Mouse (Mus musculus): Measurements from ENCODE around the gene Foxp4.

The Foxp4 gene

GRCm38 (mm10) chr17:47889727-47890126, 34.7 kb downstream of the Foxp4 start:
- no peak for DNase-seq (ENCODE audit: low read depth, low spot score)

- DNase-seq (ENCODE audit: low read depth, low spot score) = no peak
Measured at GRCm38 (mm10) chr17:47889267-47889666, 35.2 kb downstream of the Foxp4 start.

GRCm38 (mm10) chr17:47888641-47889040, 35.8 kb downstream of the Foxp4 start:
- no peak for DNase-seq (ENCODE audit: low read depth, low spot score)

- no peak for DNase-seq (ENCODE audit: low read depth, low spot score)
Measured at GRCm38 (mm10) chr17:47888155-47888455, 36.3 kb downstream of the Foxp4 start.

GRCm38 (mm10) chr17:47887381-47888154, 36.9 kb downstream of the Foxp4 start:
- no peak for DNase-seq (ENCODE audit: low read depth, low spot score)

- no peak for DNase-seq (ENCODE audit: low read depth, low spot score)
Measured at GRCm38 (mm10) chr17:47883099-47883498, 41.3 kb downstream of the Foxp4 start.

GRCm38 (mm10) chr17:47881330-47881729, 43.1 kb downstream of the Foxp4 start:
- DNase-seq (ENCODE audit: low read depth, low spot score) = no peak

- DNase-seq (ENCODE audit: low read depth, low spot score) = no peak
Measured at GRCm38 (mm10) chr17:47879207-47879606, 45.2 kb downstream of the Foxp4 start.

- no peak for DNase-seq (ENCODE audit: low read depth, low spot score)
Measured at GRCm38 (mm10) chr17:47878378-47879089, 45.9 kb downstream of the Foxp4 start.

- no peak for DNase-seq (ENCODE audit: low read depth, low spot score)
Measured at GRCm38 (mm10) chr17:47877715-47878377, 46.6 kb downstream of the Foxp4 start.

GRCm38 (mm10) chr17:47876776-47877714, 47.4 kb downstream of the Foxp4 start:
- no peak for DNase-seq (ENCODE audit: low read depth, low spot score)

- no peak for DNase-seq (ENCODE audit: low read depth, low spot score)
Measured at GRCm38 (mm10) chr17:47873341-47873791, 51.1 kb downstream of the Foxp4 start.

GRCm38 (mm10) chr17:47872311-47873011, 52.0 kb downstream of the Foxp4 start:
- no peak for DNase-seq (ENCODE audit: low read depth, low spot score)

GRCm38 (mm10) chr17:47869874-47870273, 54.6 kb downstream of the Foxp4 start:
- no peak for DNase-seq (ENCODE audit: low read depth, low spot score)

- DNase-seq (ENCODE audit: low read depth, low spot score) = no peak
Measured at GRCm38 (mm10) chr17:47866037-47866436, 58.4 kb downstream of the Foxp4 start.

GRCm38 (mm10) chr17:47864496-47864895, 59.9 kb downstream of the Foxp4 start:
- no peak for DNase-seq (ENCODE audit: low read depth, low spot score)

- DNase-seq (ENCODE audit: low read depth, low spot score) = no peak
Measured at GRCm38 (mm10) chr17:47863437-47863836, 61.0 kb downstream of the Foxp4 start.

GRCm38 (mm10) chr17:47863023-47863422, 61.4 kb downstream of the Foxp4 start:
- no peak for DNase-seq (ENCODE audit: low read depth, low spot score)

- no peak for DNase-seq (ENCODE audit: low read depth, low spot score)
Measured at GRCm38 (mm10) chr17:47855544-47855943, 68.9 kb downstream of the Foxp4 start.

GRCm38 (mm10) chr17:47854908-47855307, 69.5 kb downstream of the Foxp4 start:
- no peak for DNase-seq (ENCODE audit: low read depth, low spot score)

GRCm38 (mm10) chr17:47853760-47854159, 70.7 kb downstream of the Foxp4 start:
- DNase-seq (ENCODE audit: low read depth, low spot score) = no peak

All from retina, postnatal 7 days (tissue).